Mouse (Mus musculus) left cerebral cortex, postnatal 25 days (tissue): ENCODE results near the gene Pik3ip1. TPM values are rescaled to one million over a fixed set of nuclear protein-coding genes. Genes with fewer than 3 reads are reported as not detected.
A peak's percentile ranks its signal among the peaks of the same experiment; 100 is the strongest.

Experiments used
- DNase-seq, 2 experiments: peaks; one replicate each; pipeline ENCODE4 v3.0.0; 2022; ENCODE audit warnings: low spot score in 2 of 2, mixed read lengths in 1 of 2
- intact Hi-C: fragments of 180-260 bp; cut with DNase I; formaldehyde crosslinking; loops from one replicate; pipeline ENCODE4 v1.15.1; 2025
- total RNA-seq, 2 experiments: library from RNA; stranded (reverse); gene quantifications; 2 replicates each; pipeline ENCODE4 v1.2.3; 2021

Pik3ip1 gene
- total RNA-seq, 2 experiments from 2014 or later: 26.3 to 29.1 TPM

DNA sequence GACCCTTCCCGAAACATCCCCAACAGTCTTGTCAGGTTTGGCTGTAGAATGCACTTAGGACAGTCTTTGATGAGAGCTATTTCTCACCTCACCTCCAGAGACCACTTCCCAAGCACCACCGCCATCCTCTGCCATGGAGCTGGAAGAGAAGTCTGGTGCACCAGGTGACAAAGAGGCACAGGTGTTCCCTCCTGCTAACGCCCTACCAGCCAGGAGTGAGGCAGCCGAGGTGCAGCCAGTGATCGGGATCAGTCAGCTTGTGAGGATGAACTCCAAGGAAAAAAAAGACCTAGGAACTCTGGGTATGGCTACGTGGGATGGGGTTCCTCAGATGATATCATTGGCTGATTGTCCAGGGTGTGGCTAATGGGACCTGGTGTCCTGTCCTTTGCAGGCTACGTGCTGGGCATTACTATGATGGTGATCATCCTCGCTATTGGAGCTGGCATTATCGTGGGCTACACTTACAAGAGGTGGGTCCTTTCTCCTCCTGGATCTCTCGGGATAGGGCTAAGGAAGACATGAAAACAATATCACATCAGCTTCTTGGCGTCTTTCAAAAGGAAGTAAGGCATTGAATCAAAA lies 3.0 kb downstream of the Pik3ip1 start:
- intact Hi-C loops: no loop called here
- no peak for DNase-seq

DNA sequence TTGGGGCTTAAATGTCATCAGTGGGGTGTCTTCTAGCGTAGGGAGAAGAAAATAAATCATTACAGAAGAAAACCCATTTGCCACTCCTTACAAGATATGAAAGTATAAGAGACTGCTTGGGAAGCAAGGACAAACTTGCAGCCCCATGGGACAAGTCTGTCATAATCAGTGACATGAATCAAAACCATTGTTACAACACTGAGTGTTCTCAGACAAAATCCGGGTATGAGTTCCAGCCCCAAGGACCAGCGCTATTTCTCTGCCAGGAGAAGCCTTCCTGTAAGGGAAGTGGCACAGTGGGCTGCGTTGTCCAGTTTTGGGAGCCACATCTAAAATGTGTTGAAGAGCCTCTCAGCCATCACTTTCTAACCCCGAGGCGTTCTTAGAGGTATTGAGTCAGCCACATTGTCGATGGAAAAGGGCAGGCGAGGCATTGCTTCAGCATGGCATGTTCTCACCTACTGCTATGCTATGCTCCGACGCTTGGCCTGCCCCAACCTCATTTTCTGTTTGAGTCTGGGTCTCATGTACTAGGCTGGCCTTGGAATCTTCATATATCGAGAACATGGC lies 4.0 kb downstream of the Pik3ip1 start:
- DNase-seq: no peak
- intact Hi-C loops: no loop called here

DNA sequence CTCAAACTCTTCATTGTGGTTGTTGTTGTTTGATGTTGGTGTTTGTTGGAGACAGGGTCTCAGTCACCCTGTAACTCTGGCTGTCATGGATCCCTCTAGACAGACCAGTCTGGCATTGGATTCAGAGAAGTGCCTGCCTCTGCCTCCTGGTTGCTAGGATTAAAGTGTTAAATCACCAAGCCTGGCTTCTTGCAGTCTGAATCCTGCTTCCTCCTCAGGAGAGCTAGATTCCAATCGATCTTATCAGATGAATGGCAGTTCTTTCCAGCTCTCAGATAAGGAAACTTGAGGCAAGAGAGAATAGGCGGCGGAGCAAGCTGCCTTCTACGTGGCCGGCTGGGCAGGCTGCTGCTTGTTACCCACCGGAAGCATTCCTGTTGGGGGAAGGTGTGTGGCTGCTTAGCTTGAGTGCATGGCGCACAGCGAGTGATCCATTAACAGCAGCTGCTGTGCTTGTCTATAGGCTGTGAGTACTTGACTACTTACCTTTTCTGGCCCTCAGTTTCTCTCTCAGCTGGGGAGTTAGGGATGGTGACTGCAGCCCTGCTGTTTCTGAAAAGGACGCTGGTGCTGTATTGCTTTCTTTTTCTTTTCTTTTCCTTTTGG lies 4.6 kb downstream of the Pik3ip1 start:
- intact Hi-C loops: no loop called here
- no peak for DNase-seq

DNA sequence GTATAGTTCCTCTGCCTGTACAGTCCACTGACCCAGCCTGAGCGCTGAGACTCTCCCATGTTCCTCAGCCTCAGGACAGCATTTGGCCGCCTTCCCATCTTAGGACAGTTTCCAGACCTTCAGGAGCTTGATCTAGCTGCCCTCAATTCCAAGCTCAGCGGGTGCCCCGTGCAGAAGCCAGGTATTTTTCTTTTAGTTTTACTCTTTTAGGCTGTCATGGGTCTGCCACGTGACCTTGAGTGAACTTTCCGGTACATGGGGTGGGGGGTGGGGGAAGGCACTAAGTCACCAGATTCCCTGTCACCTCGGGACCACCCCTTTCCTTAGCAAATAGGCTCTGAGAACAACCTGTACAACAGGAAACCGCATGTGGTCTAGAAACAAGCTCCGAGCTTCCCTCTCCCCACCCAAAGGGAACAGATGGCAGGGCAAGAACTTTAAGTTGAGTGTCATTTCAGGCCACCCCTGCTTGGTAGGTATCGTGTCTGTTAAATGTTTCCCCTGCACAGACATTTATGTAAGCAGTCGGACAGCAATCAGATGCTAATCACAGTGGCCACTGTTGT lies 5.5 kb downstream of the Pik3ip1 start:
- intact Hi-C loops: no loop called here
- DNase-seq: no peak

DNA sequence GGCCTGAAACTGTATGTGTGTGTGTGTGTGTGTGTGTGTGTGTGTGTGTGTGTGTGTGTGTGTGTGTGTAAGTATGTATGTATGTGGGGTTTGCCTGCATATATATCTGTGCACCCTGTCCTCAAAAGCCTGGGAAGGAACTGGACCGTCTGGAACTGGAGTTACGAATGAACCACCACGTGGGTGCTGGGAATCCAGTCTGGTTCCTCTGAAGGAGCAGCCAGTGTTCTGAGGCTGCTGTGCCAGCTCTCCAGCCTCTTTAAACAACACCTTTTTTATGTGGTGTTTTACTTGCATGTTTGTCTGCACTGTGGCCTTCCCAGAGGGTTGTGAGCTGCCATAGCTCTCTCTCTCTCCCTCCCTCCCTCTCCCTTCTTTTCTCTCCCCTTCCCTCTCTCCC lies 6.4 kb downstream of the Pik3ip1 start:
- no peak for DNase-seq

DNA sequence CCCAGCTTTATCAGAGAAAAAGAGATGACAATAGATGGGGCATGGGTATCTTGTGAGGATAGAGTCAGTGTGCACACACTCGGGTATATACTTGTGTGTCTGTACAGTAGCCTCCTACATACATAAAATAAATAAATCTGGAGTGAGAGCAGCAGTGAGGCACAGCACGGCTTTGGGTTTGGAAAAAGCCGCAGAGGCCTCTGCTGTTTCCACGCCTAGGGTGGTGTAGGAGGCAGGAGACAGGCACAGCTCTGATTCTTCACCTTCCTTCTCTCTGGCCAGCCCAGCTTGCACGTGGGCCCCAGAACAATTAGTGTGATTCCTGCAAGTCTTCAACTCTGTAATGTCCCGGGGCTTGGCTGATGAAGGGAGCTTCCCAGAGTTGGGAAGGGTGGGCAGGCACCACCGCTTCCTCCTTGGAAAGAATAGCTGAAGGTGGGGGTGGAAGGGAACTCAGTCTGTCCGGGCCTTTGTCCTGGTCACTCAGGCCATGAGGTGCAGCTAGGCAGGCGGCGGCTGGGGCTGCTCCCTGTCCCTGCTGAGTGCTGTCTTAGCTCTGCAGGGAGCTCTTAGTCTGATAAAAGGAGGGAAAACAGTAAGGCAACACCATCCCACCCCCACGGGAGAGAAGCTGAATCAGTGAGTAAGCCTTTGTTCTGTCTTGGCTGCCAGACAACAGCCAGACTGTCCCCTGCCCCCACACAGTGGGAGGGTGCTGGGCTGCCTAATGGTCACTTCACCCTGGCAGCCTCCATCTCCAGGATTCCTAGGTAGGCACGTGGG lies 7.2 kb downstream of the Pik3ip1 start:
- peak; percentile 67 to 92 for DNase-seq
- intact Hi-C loops: no loop called here

More for the DNA sequence above, 6.4 kb downstream of the Pik3ip1 start:
- intact Hi-C loops: no loop called here

DNA sequence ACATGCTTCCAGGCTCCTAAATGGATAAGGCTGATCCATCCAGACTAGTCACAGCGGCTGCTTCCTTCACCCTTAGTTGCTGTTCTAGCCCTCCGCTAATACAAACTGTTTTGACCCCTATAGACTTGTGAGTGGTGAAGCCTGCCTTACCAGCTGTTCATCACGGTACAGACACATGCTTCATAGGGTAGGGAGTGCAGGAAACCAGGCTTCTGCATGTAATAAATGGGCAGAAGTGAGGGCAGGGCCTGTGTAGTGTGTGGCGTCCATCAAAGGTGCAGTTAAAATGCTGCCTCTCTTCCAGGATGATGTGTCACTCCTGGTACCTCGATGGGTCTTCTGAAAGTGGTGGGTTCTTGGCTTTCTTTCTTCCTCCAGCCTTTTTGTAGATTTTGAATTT lies 7.8 kb downstream of the Pik3ip1 start:
- intact Hi-C loops: no loop called here
- no peak for DNase-seq

DNA sequence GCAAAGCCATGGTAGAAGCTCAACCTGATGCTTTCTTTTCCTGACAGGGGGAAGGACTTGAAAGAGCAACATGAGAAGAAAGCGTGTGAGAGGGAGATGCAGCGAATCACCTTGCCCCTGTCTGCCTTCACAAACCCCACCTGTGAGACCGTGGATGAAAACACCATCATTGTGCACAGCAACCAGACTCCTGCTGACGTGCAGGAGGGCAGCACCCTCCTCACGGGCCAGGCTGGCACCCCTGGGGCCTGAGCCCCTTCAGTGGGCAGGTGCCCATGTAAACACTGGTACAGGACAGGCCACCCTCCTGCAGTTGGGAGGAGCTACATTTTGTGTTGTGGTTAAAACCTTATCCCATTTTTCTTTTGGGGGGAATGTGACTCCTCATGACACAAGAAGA lies 11.3 kb downstream of the Pik3ip1 start:
- intact Hi-C loops: no loop called here
- no peak for DNase-seq

DNA sequence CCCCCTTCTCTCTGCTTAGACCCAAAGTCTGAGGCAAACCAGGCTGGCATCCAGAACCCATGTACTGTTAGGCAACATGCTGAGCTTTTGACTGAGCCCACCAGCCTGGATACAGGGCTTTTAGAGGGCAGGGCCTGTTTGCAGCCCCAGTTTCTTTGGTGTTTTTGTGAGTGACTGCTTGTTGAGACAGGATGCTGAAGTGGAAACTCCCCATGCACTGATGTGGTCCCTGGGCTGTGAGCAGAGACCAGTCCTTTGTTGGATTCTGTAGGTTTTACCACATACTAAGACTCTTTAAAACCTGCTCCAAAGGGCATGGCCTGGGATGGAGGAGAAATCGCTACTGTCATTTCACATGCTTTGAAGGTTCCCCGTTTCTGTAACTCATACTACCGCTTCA lies 14.7 kb downstream of the Pik3ip1 start:
- no peak for DNase-seq
- intact Hi-C loops: no loop called here

DNA sequence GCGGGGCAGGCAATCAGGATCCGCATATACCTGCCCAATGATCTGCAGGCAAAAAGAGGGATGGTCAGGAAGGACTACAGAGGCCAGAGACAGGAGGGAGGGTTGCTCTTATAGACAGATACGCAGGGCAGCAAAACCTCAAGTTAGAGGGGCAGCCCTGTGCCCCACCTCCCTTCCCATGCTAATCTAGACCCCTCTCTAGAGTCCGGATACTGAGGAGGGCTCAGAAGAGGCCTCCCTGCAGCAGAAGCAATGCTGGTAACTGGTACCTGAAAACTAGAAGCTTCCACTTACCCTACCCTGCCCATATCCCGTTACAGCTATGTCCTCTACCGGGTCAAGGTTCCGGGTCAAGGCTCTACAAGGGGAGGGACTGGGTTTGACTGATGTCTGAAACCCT lies 16.1 kb downstream of the Pik3ip1 start:
- intact Hi-C loops: loop anchor here (2.0 kb wide), 1 partner anchor 62 kb away; the partner anchor contains the start of gene Limk2
- DNase-seq: no peak

DNA sequence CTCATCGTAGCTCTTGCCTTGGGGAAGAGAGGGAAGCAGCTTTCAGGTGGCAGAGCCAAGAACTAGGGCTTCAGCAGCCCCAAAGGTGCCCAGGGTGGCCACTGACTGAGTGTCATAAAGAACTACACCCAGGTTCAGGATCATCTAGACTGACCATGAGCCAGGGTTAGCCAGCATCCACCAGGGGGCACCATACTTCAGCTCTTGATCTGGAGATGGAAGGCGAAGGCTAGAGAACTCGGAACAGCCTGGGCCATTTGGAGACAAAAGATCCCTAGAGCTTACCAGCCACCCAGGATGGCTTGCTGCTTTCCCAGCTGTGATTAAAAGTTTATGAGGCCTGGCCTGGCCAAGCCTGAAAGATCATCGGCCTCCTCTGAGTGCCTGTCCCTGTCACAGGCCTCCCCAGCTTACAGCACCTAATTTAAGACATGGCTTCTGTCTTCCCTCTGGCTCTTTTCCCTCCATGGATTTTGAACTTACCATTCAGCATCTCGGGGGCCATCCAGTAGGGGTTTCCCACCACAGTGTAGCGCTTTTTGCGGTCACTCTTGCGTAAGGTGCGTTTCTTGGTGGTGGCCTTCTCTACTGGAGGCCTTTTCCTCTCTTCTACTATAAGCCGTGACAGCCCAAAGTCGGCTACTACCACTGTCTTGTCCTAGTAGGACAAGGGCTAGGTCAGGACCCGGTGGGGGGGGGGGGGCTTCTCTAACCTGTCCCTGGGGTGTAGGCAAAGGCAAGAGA lies 17.1 kb downstream of the Pik3ip1 start:
- DNase-seq: peak; percentile 77 to 83
- intact Hi-C loops: loop anchor here (2.0 kb wide), 1 partner anchor 62 kb away; the partner anchor contains the start of gene Limk2

DNA sequence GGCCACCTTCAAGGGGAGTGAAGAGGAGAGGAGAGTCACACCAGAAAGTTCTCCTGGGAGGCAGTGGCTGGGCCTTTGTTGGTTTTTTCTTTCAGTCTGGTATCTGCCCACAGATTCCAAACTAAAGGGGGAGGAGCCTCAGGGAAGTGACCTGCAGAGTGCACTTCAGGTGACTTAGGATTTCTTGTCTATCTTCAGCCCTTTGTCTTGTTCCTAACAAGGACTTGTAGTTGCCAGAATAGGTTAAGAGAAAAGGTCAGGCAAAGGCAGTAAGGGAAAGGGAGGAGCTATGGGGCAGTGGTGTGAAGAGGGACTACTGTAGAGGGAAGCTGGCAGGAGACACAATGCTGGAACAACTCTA lies 17.6 kb downstream of the Pik3ip1 start:
- no peak for DNase-seq
- intact Hi-C loops: loop anchor here (2.0 kb wide), 1 partner anchor 61 kb away; the partner anchor contains the start of gene Limk2

DNA sequence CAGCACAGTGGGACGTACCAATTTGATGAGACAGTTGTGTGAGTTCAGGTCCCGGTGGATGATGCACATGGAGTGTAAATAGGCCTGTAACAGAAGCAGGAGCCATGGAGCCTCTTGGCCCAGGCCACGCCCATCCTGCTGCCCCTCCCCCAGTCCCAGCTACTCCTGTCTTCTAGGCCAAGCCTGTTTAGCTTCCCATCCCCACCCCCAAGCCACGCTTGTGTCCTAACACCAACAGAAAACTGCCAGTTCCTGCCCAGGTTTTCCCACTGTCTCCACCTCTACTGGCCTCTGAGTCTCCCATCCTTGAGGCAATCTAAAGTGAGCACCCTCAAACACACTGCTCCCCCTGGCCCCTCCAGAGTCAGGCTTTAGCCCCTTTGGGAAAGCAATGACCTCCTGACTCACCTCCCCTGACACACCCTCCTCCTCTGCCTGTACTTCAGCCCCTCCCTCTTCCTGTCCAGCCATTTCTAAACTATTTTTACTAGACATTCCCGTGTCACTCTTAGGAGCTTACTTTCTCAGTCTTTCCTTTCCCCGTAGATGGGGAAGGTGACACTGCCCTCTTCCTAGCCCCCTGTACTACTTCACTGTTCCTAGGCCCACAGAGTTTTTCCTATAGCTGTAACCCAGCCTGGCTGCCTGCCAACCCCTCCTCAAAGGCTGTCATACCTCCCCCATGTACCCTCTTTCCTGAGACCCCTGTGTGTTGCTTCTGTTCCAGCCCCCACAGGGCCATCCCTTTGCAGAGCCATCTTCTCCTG lies 18.6 kb downstream of the Pik3ip1 start:
- DNase-seq: no peak
- intact Hi-C loops: no loop called here

DNA sequence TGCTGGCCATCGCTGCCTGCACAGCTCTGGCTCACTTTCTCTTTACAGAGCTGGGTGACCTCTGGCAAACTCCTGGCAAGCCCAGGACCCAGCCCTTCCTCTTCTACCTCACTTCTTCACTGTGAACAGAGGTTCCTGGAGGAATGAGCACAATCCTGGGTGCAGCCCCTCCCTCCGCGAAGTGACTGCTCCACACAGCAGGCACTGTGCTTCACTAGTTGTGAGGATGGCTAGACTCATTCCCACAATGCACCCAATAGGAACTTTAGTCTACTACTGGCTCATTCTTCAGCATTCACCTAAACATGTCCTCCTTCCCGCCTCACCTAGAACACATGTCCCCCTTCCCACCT lies 19.1 kb downstream of the Pik3ip1 start:
- no peak for DNase-seq
- intact Hi-C loops: no loop called here

DNA sequence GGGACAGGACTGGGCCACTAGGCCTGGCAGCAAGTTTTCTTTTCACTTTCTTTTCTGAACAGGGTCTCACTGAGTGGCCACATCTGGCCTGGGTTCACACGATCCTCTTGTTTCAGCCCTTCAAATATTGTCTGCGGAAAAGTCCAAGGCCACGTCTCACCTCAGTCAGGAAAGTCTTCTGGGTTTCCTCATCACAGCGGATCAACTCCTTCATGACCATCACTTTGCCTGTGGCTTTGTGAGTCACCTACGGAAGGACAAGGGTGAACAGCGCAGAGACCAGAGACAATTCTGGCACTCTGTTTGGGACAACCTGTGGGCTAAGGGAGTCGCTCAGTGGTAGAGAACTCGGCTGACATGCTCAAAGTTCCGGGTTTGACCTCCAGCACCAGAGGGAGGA lies 21.9 kb downstream of the Pik3ip1 start:
- DNase-seq: no peak
- intact Hi-C loops: no loop called here

DNA sequence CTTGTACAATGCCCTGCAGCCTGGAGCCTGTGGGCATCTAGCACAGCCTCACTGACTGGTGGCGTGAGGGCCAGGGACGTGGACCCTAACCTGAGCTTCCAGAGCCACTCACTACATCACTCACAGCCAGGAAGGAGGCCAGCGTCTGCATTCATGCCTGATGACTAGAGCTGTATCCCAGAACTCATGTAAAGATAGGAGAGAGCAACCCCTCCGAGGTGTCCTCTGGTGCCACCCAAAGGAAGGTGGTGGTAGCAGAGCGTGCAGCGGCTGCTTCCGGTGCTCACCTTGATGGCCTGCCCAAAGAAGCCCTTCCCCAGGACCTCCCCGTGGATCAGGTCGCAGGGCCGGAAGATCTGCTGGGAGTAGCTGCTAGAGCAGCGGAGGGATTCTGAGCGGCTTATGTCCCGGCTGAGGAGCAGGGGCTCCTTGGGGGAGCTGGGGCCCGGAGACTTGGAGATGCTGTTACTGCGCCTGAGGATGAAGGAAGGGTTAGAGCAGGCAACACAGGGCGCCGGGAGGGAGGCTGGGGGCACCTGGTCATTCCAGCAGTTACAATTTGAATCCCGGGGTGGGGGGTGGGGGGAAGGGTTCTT lies 22.9 kb downstream of the Pik3ip1 start:
- intact Hi-C loops: no loop called here

DNA sequence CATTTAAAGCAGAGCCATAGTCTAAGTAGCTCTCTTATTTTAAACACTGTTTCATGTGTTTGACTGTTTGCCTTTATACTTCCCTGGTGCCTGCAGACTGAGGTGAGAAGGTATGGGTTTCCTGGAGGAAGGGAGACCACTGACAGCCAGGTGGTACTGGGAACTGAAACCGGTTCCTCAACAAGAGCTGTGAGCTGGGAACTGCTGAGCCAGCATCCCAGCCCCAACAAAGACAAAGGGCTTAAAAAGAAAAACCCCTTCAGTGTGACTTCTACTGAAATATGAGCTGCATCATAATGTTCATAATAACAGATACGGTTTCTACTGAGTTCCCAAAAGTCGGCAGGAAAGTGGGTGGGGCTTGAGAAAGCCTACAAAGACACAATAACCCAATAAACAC lies 32.7 kb downstream of the Pik3ip1 start:
- intact Hi-C loops: no loop called here
- DNase-seq: no peak

More for the DNA sequence above, 22.9 kb downstream of the Pik3ip1 start:
- no peak for DNase-seq

DNA sequence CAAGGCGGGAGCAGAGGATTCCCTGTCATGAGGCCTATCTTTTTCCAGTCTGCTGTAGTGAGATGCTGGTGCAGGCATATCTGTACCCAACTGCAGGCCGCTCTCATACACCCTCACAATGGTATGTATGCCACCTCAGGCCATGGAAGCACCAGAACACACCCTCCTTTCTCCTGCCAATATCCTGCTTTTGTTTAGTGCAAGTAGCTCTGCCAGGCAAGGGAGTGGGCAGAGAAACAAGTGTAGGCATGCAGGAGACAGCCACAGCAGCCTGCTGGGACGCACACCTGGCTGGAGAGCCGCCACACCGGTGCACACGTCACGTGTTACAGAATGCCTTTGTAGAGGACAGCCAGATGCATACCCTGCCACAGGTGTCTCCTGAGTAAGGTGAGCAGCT lies 36.2 kb downstream of the Pik3ip1 start:
- intact Hi-C loops: no loop called here
- no peak for DNase-seq

DNA sequence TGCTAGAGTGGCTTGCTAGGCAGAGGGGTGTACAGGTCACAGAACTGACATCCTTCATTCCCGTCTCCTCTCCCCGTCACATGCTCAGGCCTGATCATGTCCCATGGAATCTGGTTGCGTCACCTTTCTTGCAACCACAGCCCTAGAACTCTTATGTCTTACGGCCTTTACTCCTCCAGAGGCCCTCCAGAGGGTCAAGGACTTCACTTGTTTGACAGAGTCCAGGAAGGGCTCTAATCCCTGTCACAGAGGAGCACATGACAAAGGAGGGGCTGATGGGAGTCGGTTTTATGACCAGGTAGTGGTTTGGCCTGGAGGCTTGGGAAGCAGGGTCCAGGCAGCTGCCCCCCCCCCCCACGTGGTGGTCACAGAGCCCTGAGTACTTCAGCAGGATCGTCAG lies 38.8 kb downstream of the Pik3ip1 start:
- intact Hi-C loops: no loop called here
- DNase-seq: no peak
